24 mouse cellular contexts compared by ENCODE assay signal in genomic region chr14:99275827-99276226, GRCm38 (mm10). TPM values are rescaled to one million over a fixed set of nuclear protein-coding genes. Genes with fewer than 3 reads are reported as not detected.
DNase-seq lines count a peak whose midpoint lies in the region; ATAC-seq lines count a peak whose summit lies in the region.
"Had no signal": no experiment of that assay in that cellular context is flagged by ENCODE, and none has a peak within 500 bp of the region (broad histone marks: within the 10 kb centered on the region; RNA-seq: fewer than 3 reads in every experiment).

No protein-coding gene starts in this region.

- H3K27me3 ChIP-seq in heart, embryonic 11.5 days (ENCODE audit: control insufficient read depth, insufficient read depth, low read length) = no peaks in the 10 kb centered on the region
- H3K27me3 ChIP-seq: embryonic facial prominence, embryonic 13.5 days; embryonic facial prominence, embryonic 15.5 days; forebrain, embryonic 12.5 days had no signal

- no peak overlapping the region for H3K27ac ChIP-seq in heart, embryonic 11.5 days (ENCODE audit: low read depth, low read length)
- H3K27ac ChIP-seq: embryonic facial prominence, embryonic 13.5 days; embryonic facial prominence, embryonic 15.5 days; forebrain, embryonic 10.5 days; forebrain, embryonic 12.5 days had no signal

- ATAC-seq in heart, embryonic 11.5 days (replicated peaks; ENCODE audit: insufficient number of reproducible peaks, low FRiP score, low TSS enrichment) = no peak
- ATAC-seq: forebrain, embryonic 14.5 days; forebrain, embryonic 16.5 days had no signal

- 40% methylated on average over 4 of the region's 4 CpGs for WGBS in heart, embryonic 11.5 days (ENCODE audit: insufficient replicate concordance)

- peak; percentile 13 for DNase-seq in embryo, embryonic 10 days (ENCODE audit: low spot score)
- no peak for DNase-seq in embryo, embryonic 9.5 days (ENCODE audit: extremely low spot score)
- DNase-seq in 416B (ENCODE audit: low read depth) (peak; percentile 13), ZHBTc4 (ENCODE audit: low read depth, low spot score) (peak; percentile 42)
- peak; percentile 44 for DNase-seq in embryo, embryonic 11 days
- DNase-seq in lung, postnatal 25 days (ENCODE audit: low spot score) = no peak
- no peak for DNase-seq in kidney, postnatal 14 days
- DNase-seq: adrenal gland, adult 2 months; adrenal gland, postnatal 10 days; adrenal gland, postnatal 25 days; cerebellum, adult 11 months; cerebellum, adult 18-20 months; cerebellum, adult 8-10 months; cerebellum, adult 9-11 months; cerebellum, postnatal 14 days; cerebellum, postnatal 36 days had no signal

- H3K9ac ChIP-seq in heart, embryonic 11.5 days (ENCODE audit: low read depth, low read length) = no peak overlapping the region
- H3K9ac ChIP-seq: embryonic facial prominence, embryonic 13.5 days; embryonic facial prominence, embryonic 15.5 days; forebrain, embryonic 12.5 days had no signal

- no peaks in the 10 kb centered on the region for H3K4me1 ChIP-seq in heart, embryonic 11.5 days (ENCODE audit: control insufficient read depth, insufficient read depth, low read length)
- H3K4me1 ChIP-seq: embryonic facial prominence, embryonic 13.5 days; embryonic facial prominence, embryonic 15.5 days had no signal

- H3K36me3 ChIP-seq in heart, embryonic 11.5 days (ENCODE audit: control insufficient read depth, insufficient read depth, low read length) = no peaks in the 10 kb centered on the region
- H3K36me3 ChIP-seq: embryonic facial prominence, embryonic 13.5 days; embryonic facial prominence, embryonic 15.5 days; forebrain, embryonic 10.5 days; forebrain, embryonic 12.5 days had no signal

- H3K4me3 ChIP-seq in heart, embryonic 11.5 days (ENCODE audit: low read depth, low read length) = no peak overlapping the region
- H3K4me3 ChIP-seq: embryonic facial prominence, embryonic 13.5 days; embryonic facial prominence, embryonic 15.5 days; erythroblast, embryonic 14.5 days; forebrain, embryonic 10.5 days; forebrain, embryonic 12.5 days had no signal

- H3K9me3 ChIP-seq in heart, embryonic 11.5 days (replicated peaks; ENCODE audit: control insufficient read depth, low read length) = no peaks in the 10 kb centered on the region
- H3K9me3 ChIP-seq: embryonic facial prominence, embryonic 13.5 days; embryonic facial prominence, embryonic 15.5 days; forebrain, embryonic 10.5 days; forebrain, embryonic 12.5 days had no signal

- H3K4me2 ChIP-seq in heart, embryonic 11.5 days = no peak overlapping the region
- H3K4me2 ChIP-seq: embryonic facial prominence, embryonic 13.5 days; embryonic facial prominence, embryonic 15.5 days; forebrain, embryonic 12.5 days had no signal

RNA-seq across cellular contexts. Expression of gene Klf5, which starts 22.7 kb away (rescaled TPM):
- polyA plus RNA-seq in heart, embryonic 11.5 days (2014; fragmentation: Nextera tagmentation; extraction: Ambion mirVana) = 2.4 and 2.6 TPM in 2 replicates

Comparison
In these comparisons a context has a peak if more than half of its experiments do, and no peak if none do; other contexts are left out.
1. DNase-seq: peak in embryo, embryonic 10 days (single experiment), 416B (single experiment), ZHBTc4 (single experiment) and embryo, embryonic 11 days (single experiment); none in embryo, embryonic 9.5 days (single experiment), lung, postnatal 25 days (single experiment) and kidney, postnatal 14 days (single experiment).